Mouse (Mus musculus): ENCODE measurements around the gene Olfr822.
A peak's percentile ranks its signal among the peaks of the same experiment; 100 is the strongest.

GRCm38 (mm10) chr10:130092838-130093440 lies 21.9 kb downstream of the Olfr822 start:
- TF ChIP-seq CTCF (conservative IDR thresholded peaks at IDR 0.05; ENCODE audit: insufficient read depth, insufficient read length, low read depth, low read length) (peak; percentile 16; the same call in 1 of the 2 replicates), POLR2A (IDR thresholded peaks at IDR 0.05; ENCODE audit: low read depth, low read length) (no peak)
